Mouse (Mus musculus) lung, postnatal 4 days (tissue): ENCODE data around the gene Kmt5c.
A peak's percentile ranks its signal among the peaks of the same experiment; 100 is the strongest.

ENCODE experiments used
- DNase-seq, 2 experiments: peaks; one replicate each; pipeline ENCODE4 v3.0.0; 2021

Kmt5c gene

GRCm38 (mm10) chr7:4739544-4740275 is at the start of gene Kmt5c:
Kmt5c (plus strand) TSS chr7:4740115.
- DNase-seq: peak; percentile 98 to 99

DNA sequence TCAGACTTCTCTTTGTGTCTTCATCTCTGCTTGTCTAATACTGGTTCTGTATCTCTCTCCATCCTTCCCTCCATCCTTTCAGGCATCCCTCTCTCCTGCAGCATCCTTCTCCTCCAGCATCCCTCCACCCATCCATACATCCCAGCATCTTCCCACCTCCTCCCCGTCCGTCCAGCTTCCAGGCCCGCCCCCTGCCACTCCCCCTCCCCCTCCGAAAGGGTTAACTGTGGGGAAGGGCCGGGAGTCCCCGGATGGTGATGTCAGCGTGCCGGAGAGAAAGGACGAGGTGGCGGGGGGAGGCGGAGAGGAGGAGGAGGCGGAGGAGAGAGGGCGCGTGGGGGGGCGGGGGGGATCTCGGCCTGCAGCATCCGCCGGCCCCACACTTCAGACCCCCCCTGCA is 49.5 kb upstream of the Kmt5c start, which contains the start of gene Brsk1:
TSS of gene Brsk1 (plus strand) at position 218 of the 400 bp plus-strand sequence.
- DNase-seq: peak; percentile 75 to 82

DNA sequence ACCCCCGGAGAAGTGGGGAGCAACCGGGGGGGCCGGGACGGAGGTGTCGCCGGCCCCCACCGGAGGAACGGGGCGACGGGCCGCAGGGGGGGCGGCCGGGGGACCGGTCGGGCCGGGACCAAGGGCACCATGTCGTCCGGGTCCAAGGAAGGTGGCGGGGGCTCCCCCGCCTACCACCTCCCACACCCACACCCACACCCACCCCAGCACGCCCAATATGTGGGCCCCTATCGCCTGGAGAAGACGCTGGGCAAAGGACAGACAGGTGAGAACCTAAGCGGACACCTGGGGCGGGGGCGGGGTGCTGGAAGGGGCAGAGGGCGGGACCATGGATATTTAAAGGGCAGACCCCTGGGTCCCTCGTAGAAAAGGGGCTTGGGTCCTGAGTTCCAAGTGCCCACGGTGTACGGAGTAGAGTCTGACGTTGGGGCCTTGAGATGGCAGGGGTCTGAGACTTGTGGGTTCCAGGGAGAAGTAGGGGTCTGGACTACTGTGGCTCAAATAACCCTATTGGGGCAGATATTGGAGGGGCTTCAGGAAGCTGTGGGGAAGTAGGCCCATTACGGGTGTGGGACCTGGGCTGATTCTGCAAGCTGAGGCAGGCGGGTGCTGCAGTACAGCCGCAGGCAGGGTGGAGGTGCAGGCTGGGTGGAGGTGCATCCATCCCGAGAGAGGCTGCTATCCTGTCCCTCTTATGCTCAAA is 48.8 kb upstream of the Kmt5c start:
- no peak for DNase-seq

DNA sequence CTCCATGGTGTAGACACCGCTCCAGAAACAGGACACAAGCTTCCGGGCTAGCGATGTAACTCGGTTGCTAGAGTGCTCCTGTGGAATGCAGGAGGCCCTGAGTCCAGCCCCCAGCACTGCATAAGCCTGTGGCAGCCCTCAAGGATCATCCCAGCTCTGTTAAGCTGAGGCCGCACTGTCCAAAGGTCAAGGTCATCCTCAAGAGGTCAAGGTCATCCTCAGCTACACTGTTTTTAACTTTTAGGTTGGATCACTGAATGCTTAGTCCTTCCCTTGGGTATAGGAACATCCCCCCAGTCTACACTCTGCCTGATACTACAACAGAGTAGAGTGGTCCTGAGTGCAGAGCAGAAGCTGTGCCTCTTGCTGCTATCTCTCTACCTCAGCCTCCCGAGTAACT is 46.9 kb upstream of the Kmt5c start:
- DNase-seq: no peak

DNA sequence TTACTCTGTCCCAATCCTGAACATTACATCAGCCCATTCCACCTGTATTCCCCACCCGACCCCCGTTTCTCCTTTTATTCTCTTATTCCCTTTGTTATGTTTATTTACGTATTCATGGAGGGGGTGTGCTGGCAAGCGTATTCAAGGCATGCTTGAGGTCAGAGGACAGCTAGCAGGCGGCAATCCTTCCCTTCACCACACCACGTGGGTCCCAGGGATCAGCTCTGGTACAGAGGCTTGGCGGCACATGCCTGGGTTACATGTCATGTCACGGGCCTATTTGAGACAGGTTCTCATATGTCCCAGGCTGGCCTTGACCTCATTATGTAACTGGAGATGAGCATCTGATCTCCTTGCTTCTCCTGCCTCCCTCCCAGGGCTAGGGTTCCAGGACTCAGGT is 37.6 kb upstream of the Kmt5c start:
- no peak for DNase-seq

DNA sequence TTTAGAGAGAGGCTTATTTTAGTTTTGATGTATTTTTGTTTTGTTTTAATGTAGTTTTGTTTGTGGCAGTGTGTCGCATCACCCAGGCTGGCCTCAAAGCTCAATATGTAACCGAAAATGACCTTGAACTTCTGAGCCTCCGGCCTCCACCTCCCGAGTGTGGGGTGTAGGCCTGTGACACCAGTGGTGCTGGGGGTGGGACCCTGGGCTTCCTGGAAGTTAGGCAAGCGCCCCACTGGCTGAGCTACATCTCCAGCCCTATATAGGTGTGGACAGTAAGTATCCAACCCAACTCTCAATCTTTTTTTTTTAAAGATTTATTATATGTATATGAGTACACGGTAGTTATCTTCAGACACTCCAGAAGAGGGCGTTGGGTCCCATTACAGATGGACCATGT is 36.7 kb upstream of the Kmt5c start:
- DNase-seq: no peak

- peak; percentile 36 to 59 for DNase-seq
Measured at GRCm38 (mm10) chr7:4705098-4705497, 34.8 kb upstream of the Kmt5c start.

- DNase-seq: no peak
Measured at GRCm38 (mm10) chr7:4712594-4712993, 27.3 kb upstream of the Kmt5c start.

DNA sequence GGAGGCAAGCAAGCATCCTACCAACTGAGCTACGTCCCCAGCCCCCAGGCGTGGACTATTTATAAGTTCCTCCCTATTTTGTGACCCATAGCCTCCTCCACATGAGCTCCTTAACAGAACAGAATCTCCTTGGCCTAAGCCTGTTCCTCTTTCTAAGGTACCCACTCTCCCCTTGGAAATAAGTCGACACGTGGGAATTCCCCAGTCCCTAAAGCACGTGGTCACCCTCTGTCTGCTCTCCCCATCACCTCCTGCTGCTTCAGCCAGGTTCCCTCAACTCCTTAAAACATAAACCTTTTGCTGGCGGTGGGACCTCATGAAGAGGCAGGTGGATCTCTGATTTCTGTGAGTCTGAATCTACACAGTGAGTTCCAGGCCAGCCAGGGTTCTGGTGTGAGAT is 23.0 kb upstream of the Kmt5c start:
- DNase-seq: no peak

- DNase-seq: no peak
Measured at GRCm38 (mm10) chr7:4719276-4719675, 20.6 kb upstream of the Kmt5c start.

DNA sequence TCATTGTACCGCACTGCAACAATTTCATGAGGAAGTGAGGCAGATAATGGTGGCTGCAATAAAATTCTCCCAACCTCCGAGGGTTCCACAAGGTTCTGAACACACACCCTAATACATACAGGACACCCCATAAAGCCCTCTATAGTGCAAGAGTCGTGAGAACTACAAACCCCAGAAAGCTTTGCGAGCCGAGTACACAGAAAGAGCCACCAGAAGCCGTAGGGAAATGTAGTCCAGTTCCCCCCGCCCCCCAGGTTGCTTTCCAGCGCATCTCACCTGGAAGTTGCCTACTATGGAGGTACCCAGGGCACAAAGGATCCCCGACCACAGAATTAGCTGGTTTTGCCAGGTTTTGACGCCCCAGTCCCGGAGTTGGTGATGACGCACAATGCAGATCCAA is 16.4 kb upstream of the Kmt5c start:
- DNase-seq: peak in 1 of 2 experiments; percentile 45

DNA sequence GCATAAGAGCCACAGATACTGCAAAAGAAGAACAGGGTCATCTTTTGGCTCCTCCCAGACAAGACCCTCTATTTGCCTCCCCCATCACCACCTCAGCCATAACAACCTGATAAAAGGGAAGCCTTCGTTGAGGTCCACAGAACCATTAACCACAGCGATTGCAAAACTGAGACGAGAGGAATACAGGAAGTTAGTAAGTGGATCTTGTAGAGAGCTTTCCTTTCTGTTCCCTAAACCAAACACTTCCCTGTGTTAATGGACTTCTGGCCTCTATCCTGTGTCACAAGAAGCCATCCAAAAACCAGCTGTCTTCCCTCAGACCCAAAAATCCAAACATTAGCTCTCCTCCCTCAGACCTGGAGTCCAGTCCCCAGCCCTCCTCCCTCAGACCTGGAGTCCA is 15.6 kb upstream of the Kmt5c start:
- DNase-seq: peak in 1 of 2 experiments; percentile 32

- DNase-seq: no peak
Measured at GRCm38 (mm10) chr7:4725169-4725568, 14.7 kb upstream of the Kmt5c start, which contains the start of gene Tmem150b. Tmem150b (minus strand) TSS chr7:4725249.

- DNase-seq: no peak
Measured at GRCm38 (mm10) chr7:4731090-4731489, 8.8 kb upstream of the Kmt5c start.

DNA sequence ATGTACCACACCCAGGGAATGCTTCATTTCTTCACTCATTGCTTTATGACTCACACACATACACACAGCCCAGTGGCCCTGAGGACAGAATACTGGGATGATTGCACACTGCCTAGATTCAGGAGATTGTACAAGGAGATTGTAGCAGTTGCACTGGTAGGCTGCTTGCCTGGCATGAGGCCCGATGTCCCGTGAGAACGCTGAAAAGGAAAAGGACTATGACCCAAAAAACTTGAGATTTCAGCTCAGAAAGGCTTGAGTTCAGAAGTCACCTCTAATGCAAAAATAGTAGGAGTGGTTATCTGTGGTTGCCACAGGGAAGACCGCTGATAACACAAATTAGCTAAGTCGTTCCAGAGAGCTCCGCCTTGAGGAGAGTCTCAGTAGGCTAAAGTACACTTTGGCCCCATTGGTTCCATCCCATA is 6.9 kb upstream of the Kmt5c start:
- DNase-seq: no peak

DNA sequence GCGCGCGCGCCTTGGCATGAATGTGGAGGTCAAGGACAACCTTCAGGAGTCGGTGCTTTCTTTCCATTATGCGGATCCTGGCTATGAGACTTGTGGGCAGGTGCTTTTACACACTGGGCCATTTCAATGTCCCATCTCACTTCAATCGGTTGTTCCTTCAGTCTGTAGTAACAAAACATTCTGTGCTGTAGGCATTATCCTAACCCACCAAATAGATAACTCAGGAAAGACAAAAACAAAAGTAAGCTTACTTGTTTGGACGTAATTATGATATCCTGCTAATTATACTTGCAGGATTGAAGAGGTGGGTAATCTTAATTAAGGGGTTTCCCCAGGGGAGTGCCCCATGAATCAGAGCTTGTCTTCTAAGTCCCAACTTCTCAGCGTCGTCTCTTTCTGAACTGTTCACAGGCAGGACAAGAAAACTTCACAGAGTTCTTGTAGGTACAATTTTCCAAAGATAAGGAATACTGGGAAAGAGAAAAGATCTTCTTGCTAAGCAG is 823 bp upstream of the Kmt5c start:
- no peak for DNase-seq

DNA sequence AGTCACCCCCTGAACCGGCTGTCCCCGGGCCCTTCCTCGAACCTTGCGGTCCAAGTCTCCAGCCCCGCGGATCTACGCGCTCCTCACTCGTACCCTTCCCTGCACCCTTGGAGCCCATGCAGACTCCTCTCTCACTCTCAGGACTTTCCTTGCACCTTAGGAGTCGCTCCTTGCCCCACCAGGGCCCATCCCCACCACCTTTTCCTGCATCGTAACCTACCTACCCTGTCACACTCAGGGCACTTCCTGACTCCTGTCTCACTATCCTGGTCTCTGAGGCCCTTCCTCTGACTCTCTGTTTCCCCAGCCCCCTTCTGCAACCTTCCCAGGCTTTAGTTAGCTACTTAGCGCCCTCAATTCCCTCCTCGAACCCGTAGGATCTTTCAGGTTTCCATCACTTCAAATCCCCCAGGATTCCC is 403 bp downstream of the Kmt5c start:
- no peak for DNase-seq

GRCm38 (mm10) chr7:4741151-4741550 is 1.2 kb downstream of the Kmt5c start:
- peak; percentile 66 to 75 for DNase-seq

- no peak for DNase-seq
Measured at GRCm38 (mm10) chr7:4741672-4742481, 2.0 kb downstream of the Kmt5c start.

- DNase-seq: no peak
Measured at GRCm38 (mm10) chr7:4742482-4742819, 2.5 kb downstream of the Kmt5c start.

DNA sequence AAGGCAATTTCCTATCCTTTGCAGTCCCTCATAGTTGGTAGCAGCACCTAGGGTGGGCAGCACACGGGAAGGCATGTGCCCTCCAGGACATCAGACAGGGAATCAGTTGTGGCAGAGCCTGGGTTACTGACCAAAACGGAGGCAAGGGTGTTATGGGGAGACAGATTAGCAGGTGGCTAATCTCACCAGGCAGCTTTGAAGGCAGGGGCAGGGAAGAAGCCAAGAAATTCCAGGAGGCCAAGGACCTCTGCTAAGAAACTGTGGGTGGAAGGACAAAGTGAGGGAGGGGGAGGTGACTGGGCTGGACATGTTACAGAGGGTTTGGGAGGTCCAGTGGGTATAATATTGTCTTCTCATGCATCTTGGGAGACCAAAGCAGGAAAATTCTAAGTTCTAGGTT is 3.4 kb downstream of the Kmt5c start:
- peak in 1 of 2 experiments; percentile 65 for DNase-seq

DNA sequence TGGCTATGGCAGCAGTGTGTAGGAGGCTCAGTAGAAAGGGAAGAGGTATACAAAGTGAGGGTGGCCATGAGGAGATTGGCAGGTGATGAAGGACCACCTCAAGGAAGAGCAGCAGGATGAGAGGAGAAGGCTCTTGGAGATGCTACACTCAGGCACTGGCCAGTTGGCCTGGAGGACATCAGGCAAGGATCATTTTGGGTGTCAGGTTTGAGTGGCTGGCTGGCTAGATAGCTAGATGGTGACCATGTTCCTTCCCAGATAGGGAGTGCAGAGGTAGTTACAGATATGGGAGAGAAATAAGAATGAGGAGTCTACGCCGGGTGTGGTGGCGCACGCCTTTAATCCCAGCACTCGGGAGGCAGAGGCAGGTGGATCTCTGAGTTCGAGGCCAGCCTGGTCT is 5.0 kb downstream of the Kmt5c start:
- DNase-seq: no peak

DNA sequence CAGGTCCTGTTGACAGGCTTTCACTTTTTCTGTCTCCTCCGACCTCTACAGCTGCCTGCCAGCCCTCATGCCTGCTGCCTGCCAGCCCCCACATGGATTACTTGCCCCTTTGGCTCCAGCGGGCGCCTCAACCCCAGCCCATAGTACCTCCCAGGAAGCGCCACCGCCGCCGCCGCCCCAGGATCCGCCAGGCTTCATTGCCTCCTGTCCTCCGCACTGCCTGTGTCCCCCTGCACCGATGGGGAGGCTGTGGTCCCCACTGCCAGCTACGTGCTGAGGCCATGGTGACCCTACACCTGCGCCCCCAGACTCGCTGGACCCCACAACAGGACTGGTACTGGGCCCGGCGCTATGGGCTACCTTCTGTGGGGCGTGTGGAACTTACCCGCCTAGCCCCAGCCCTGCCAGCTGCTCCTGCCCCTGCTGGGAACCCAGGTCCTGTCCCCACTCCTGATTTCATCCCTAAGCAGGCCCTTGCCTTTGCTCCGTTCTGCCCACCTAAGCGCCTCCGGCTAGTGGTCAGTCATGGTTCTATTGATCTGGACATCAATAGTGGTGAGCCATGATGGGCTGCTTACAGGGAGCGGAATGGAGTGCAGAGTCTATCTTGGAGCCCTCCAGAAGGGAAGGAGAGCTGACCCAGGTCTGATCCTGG is 6.5 kb downstream of the Kmt5c start:
- no peak for DNase-seq
